Mouse (Mus musculus) small intestine, adult 2 months (tissue): ENCODE data around the gene Adcy4. TPM values are rescaled to one million over a fixed set of nuclear protein-coding genes. Genes with fewer than 3 reads are reported as not detected.

Experiments
- H3K27ac ChIP-seq: fragments of 200-500 bp; 2 replicates; pipeline ENCODE4 v1.5.1; 2012; ENCODE audit warnings: low read depth, low read length, control low read depth, inconsistent platforms; ENCODE audit not compliant: insufficient read depth
- H3K27me3 ChIP-seq: fragments of 200-500 bp; 2 replicates; pipeline ENCODE4 v1.6.1; 2012; ENCODE audit warnings: mild to moderate bottlenecking, moderate library complexity, low read length, inconsistent platforms; ENCODE audit not compliant: control insufficient read depth, insufficient read depth
- H3K36me3 ChIP-seq: fragments of 200-500 bp; 2 replicates; pipeline ENCODE4 v1.6.1; 2012; ENCODE audit warnings: mild to moderate bottlenecking, low read length, control low read depth, inconsistent platforms; ENCODE audit not compliant: control insufficient read depth, insufficient read depth
- H3K4me1 ChIP-seq: fragments of 200-500 bp; 2 replicates; pipeline ENCODE4 v1.6.1; 2012; ENCODE audit warnings: low read length, inconsistent platforms, mixed read lengths; ENCODE audit not compliant: control insufficient read depth, insufficient read depth, insufficient read length
- H3K4me3 ChIP-seq: fragments of 200-500 bp; 2 replicates; pipeline ENCODE4 v1.5.1; 2012; ENCODE audit warnings: low read depth, mild to moderate bottlenecking, control low read depth, inconsistent platforms, low read length, moderate library complexity
- CTCF ChIP-seq: fragments of 200-500 bp; IDR thresholded peaks from 2 replicates; pipeline ENCODE4 v1.5.1; 2012; ENCODE audit warnings: low read depth, mild to moderate bottlenecking, control low read depth, inconsistent platforms, low read length, moderate library complexity, mixed read lengths; ENCODE audit not compliant: insufficient replicate concordance, insufficient read length; ENCODE audit errors: extremely low read depth
- POLR2A ChIP-seq: fragments of 200-500 bp; IDR thresholded peaks from 2 replicates; pipeline ENCODE4 v1.6.1; 2012; ENCODE audit warnings: low read depth, mild to moderate bottlenecking, control low read depth, inconsistent platforms, low read length, moderate library complexity
- WGBS: fragments of 180-500 bp; shearing (Covaris S2); methylation state at CpG from one replicate; pipeline ENCODE4 v1.1.7; 2018; 5-methylcytosine and 5-hydroxymethylcytosine counted together
- polyA plus RNA-seq: library from polyadenylated mRNA; depleted of rRNA; stranded (reverse); fragments of >200 nt; gene quantifications from 2 replicates; pipeline ENCODE4 v1.2.3, GENCODE M21; 2012

Adcy4 gene
- polyA plus RNA-seq, 1 experiment = 6.1 TPM

GRCm38 (mm10) chr14:55819845-55820405 is 36.0 kb upstream of the Adcy4 start:
- Histone ChIP-seq H3K4me3 (no peak overlapping the region), H3K36me3 (no peaks in the 10 kb centered on the region), H3K4me1 (peaks cover 9% of the 10 kb centered on the region), H3K27me3 (peaks cover 18% of the 10 kb centered on the region), H3K27ac (no peak overlapping the region)
- WGBS = 79% methylated on average over 7 of the region's 7 CpGs
- no peak for TF ChIP-seq POLR2A
- no peak for TF ChIP-seq CTCF

- H3K4me1 ChIP-seq = peaks cover 4% of the 10 kb centered on the region; the same call in 1 of the 2 replicates
- peak overlapping the region; percentile 66 for H3K27ac ChIP-seq
- H3K36me3 ChIP-seq = no peaks in the 10 kb centered on the region
- TF ChIP-seq POLR2A (no peak), CTCF (no peak)
- H3K4me3 ChIP-seq = peak overlapping the region; percentile 68
- H3K27me3 ChIP-seq = no peaks in the 10 kb centered on the region
- WGBS = 11% methylated on average over 17 of the region's 17 CpGs
Measured at GRCm38 (mm10) chr14:55815310-55815751, 31.4 kb upstream of the Adcy4 start.

- Histone ChIP-seq H3K4me1 (peaks cover 4% of the 10 kb centered on the region; the same call in 1 of the 2 replicates), H3K36me3 (no peaks in the 10 kb centered on the region), H3K27me3 (no peaks in the 10 kb centered on the region), H3K4me3 (peak overlapping the region; percentile 68), H3K27ac (peak overlapping the region; percentile 66)
- 17% methylated on average over 16 of the region's 16 CpGs for WGBS
- TF ChIP-seq POLR2A (no peak), CTCF (no peak)
Measured at GRCm38 (mm10) chr14:55814885-55815284, 31.0 kb upstream of the Adcy4 start.

GRCm38 (mm10) chr14:55795380-55796163 is 11.7 kb upstream of the Adcy4 start:
- TF ChIP-seq CTCF (no peak), POLR2A (peak; percentile 32; the same call in 1 of the 2 replicates)
- 25% methylated on average over 15 of the region's 15 CpGs for WGBS
- H3K4me3 ChIP-seq = no peak overlapping the region
- H3K4me1 ChIP-seq = peaks cover 8% of the 10 kb centered on the region; the same call in 1 of the 2 replicates
- H3K27ac ChIP-seq = peak overlapping the region; percentile 88
- H3K27me3 ChIP-seq = no peaks in the 10 kb centered on the region
- no peaks in the 10 kb centered on the region for H3K36me3 ChIP-seq

GRCm38 (mm10) chr14:55793946-55794345 is 10.1 kb upstream of the Adcy4 start:
- no peaks in the 10 kb centered on the region for H3K36me3 ChIP-seq
- H3K27me3 ChIP-seq = no peaks in the 10 kb centered on the region
- H3K4me1 ChIP-seq = peaks cover 8% of the 10 kb centered on the region; the same call in 1 of the 2 replicates
- H3K27ac ChIP-seq = no peak overlapping the region
- TF ChIP-seq CTCF (no peak), POLR2A (no peak)
- H3K4me3 ChIP-seq = no peak overlapping the region
- 72% methylated on average over 2 of the region's 2 CpGs for WGBS

GRCm38 (mm10) chr14:55793461-55793860 is 9.6 kb upstream of the Adcy4 start:
- no peaks in the 10 kb centered on the region for H3K27me3 ChIP-seq
- no peak overlapping the region for H3K4me3 ChIP-seq
- H3K27ac ChIP-seq = 0 out of 2 replicates have a peak overlapping the region, but pooled peaks have one; percentile 23
- no peaks in the 10 kb centered on the region for H3K36me3 ChIP-seq
- TF ChIP-seq CTCF (no peak), POLR2A (no peak)
- H3K4me1 ChIP-seq = peaks cover 8% of the 10 kb centered on the region; the same call in 1 of the 2 replicates
- 23% methylated on average over 2 of the region's 2 CpGs for WGBS
